Mouse (Mus musculus) Patski (cell line): ENCODE data around the gene Gm10985. TPM values are rescaled to one million over a fixed set of nuclear protein-coding genes. Genes with fewer than 3 reads are reported as not detected.

Source experiments
- ATAC-seq: fragments of 100-300 bp; one replicate; pipeline ENCODE4 v1.8.0; 2021
- CTCF ChIA-PET: fragments of 350-600 bp; sonication (Branson Sonifier 250); formaldehyde crosslinking; loops from one replicate; lab custom pipeline; 2022; ENCODE audit warnings: inconsistent platforms; lab: Charles Lee
- POLR2A ChIA-PET: fragments of 350-600 bp; sonication (Branson Sonifier 250); formaldehyde crosslinking; loops from one replicate; lab custom pipeline; 2022; ENCODE audit warnings: antibody characterized with exemption, inconsistent platforms; lab: Charles Lee
- DNase-seq: peaks from one replicate; pipeline ENCODE4 v3.0.0-alpha.2; 2011; ENCODE audit warnings: low read depth, low spot score
- H3K27me3 ChIP-seq: fragments of 371-371 bp; one replicate; pipeline ENCODE4 v1.5.1; 2021
- CTCF ChIP-seq: fragments of 100-300 bp; IDR thresholded peaks from one replicate; pipeline ENCODE4 v1.5.1; 2021
- in situ Hi-C: fragments of 300-500 bp; cut with MboI; formaldehyde crosslinking; loops from 3 replicates; pipeline ENCODE4 v1.11.1; 2018; ENCODE audit warnings: low pct_unique_long_range_greater_than_20kb, mixed read lengths
- polyA plus RNA-seq: library from polyadenylated mRNA; unstranded; gene quantifications from one replicate; pipeline ENCODE4 v1.2.3, GENCODE M21; 2021

Gm10985 gene
- polyA plus RNA-seq, 1 experiment from 2014 or later = not detected

GRCm38 (mm10) chr3:53863383-53864220 lies 18.7 kb downstream of the Gm10985 start, which contains the start of gene Ufm1:
Ufm1 (minus strand) TSS chr3:53863830.
- H3K27me3 ChIP-seq = peaks cover 12% of the 10 kb centered on the region
- in situ Hi-C loops = loop anchor here (10.0 kb wide), 1 partner anchor 831 kb away; the partner anchor contains the start of gene Supt20
- CTCF ChIA-PET = interaction anchor here (1.3 kb wide), 2 partner anchors 9 to 20 kb away, joined by 4 read pairs; no protein-coding TSS in a partner anchor
- POLR2A ChIA-PET = no interaction called here
- TF ChIP-seq CTCF = no peak
- ATAC-seq (peak; percentile 99), DNase-seq (peak; percentile 96)

DNA sequence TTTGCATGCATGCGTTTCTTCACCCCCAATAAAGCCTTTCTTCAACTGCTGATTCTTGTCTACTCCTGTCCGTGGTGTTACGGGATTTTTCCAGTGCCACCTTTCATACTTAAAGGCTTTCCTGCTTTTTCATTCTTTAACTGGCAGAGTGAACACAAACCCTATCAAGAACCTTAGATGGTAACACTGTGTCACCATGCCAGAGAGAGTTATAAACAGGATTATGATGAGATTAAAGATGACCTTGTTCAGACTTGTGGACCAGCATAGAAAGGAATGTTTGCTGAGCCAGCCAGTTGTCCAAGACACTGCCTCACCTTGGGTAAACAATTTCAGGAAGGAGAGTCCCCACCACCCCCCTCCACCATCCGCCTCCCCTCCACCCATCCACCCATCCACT lies 23.3 kb downstream of the Gm10985 start:
- CTCF ChIA-PET = no interaction called here
- in situ Hi-C loops = loop anchor here (10.0 kb wide), 1 partner anchor 827 kb away; the partner anchor contains the start of gene Supt20
- H3K27me3 ChIP-seq = peaks cover 43% of the 10 kb centered on the region
- ATAC-seq = no peak
- DNase-seq = no peak
- TF ChIP-seq CTCF = no peak
- POLR2A ChIA-PET = no interaction called here

DNA sequence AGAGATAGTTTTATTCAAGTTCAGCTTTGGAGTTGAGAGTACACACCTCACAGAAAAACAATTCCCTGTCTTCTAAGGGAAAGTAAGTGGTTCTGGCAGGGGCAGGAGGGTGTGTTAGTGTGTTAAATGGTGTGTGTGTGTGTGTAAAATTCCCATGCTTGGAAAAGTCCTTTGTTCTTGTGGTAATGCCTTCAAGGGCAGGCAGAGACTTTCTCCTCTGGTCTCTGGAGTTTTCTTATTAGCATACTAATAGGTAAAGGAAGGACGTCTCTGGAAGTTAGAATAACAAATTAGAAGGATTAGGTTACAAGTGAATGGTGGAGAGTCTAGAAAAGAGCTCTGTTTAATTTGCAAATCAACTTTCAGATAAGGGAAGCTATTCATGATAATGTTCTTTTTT lies 24.4 kb downstream of the Gm10985 start:
- DNase-seq (no peak), ATAC-seq (no peak)
- ChIA-PET POLR2A (no interaction called here), CTCF (no interaction called here)
- peaks cover 52% of the 10 kb centered on the region for H3K27me3 ChIP-seq
- in situ Hi-C loops = loop anchor here (10.0 kb wide), 1 partner anchor 826 kb away; the partner anchor contains the start of gene Supt20
- TF ChIP-seq CTCF = no peak

GRCm38 (mm10) chr3:53870482-53870881 lies 25.6 kb downstream of the Gm10985 start:
- no peak for TF ChIP-seq CTCF
- ChIA-PET CTCF (no interaction called here), POLR2A (no interaction called here)
- ATAC-seq = no peak
- H3K27me3 ChIP-seq = peaks cover 61% of the 10 kb centered on the region
- DNase-seq = no peak
- in situ Hi-C loops = no loop called here

DNA sequence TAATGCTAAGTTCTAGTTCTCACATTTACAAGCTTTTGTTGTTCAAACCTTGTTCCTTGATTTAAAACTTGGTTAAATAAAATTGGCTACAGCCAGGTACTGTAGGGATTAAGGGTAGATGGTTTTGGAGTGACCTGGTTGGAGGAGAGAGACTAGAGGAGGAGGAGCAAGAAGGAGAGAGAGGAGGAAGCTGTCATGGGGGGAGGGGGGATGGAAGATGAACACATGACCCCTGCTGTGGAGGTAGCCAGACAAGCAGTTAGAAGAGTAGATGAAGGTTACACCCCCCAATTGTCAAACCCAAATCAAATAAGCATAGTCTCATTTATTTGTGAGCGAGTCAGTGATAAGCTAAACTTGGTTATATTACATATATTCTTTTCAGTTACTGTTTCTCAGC lies 26.7 kb downstream of the Gm10985 start:
- in situ Hi-C loops = no loop called here
- no peak for TF ChIP-seq CTCF
- ChIA-PET POLR2A (no interaction called here), CTCF (no interaction called here)
- peaks cover 64% of the 10 kb centered on the region for H3K27me3 ChIP-seq
- no peak for DNase-seq
- no peak for ATAC-seq

DNA sequence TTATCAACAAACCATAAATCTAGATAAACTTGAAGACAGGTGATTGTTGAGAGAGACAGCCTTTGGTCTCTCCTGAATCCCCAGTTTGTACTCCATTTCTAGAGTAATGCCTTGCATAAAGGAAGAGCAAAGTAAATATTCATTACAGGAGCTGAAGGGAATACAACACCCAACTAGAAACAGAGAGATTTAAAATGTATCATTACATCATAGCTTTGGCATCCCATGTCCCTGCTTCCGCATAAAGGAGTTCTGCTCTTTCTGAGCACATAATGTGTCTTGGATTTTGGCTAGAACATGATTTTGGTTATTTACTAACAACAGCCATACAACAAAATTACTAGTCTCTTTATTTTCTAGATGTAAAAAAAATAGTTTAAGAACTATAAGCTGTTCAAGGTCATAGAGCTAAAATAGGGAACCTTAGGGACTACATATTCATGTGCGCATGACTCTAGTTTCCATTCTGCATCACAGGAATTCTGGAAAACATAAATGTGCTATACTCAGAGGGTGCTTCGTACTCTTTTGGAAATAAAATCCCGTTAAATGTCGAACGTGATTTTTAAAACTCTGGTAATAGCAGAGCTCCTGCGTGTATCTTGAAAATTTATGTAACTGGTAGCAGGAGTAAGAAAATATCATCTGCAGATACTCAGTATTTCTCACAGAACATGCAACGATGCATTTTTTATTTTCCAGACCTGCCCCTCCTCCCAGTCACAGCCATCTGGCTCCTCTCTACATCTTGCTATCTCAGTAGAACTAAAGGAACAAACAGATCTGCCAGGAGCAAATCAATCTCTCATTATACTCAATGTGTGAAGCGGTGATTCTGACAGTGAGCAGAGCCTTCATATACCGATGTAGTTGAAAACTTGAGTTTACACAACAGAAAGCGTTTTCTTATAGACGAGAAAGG lies 46.0 kb downstream of the Gm10985 start:
- TF ChIP-seq CTCF = no peak
- in situ Hi-C loops = no loop called here
- DNase-seq (no peak), ATAC-seq (no peak)
- ChIA-PET CTCF (no interaction called here), POLR2A (interaction anchor here (0.9 kb wide), 1 partner anchor 22 kb away, joined by 3 read pairs; no protein-coding TSS in a partner anchor)
- H3K27me3 ChIP-seq = peaks cover 37% of the 10 kb centered on the region

Other genes with a start within 250 kb of the Gm10985 start
- 0.32 TPM for gene Frem2, start 187.7 kb upstream of the Gm10985 start, polyA plus RNA-seq
- gene Ufm1, start 18.7 kb downstream of the Gm10985 start, polyA plus RNA-seq = 107 TPM